Mouse (Mus musculus) kidney, postnatal 0 days (tissue): ENCODE results near the gene Ccl2. TPM values are rescaled to one million over a fixed set of nuclear protein-coding genes. Genes with fewer than 3 reads are reported as not detected.

ENCODE experiments used
- ATAC-seq: fragments of 200-750 bp; cut with Nextera tagmentation; replicated peaks from 2 replicates; pipeline ENCODE4 v1.8.0; 2017; ENCODE audit warnings: low read depth, moderate number of reproducible peaks, moderate TSS enrichment, moderate library complexity; ENCODE audit not compliant: low FRiP score
- DNase-seq: peaks from one replicate; pipeline ENCODE4 v3.0.0-alpha.2; 2016; ENCODE audit warnings: low spot score
- H3K27ac ChIP-seq: fragments of 300-500 bp; sonication (generic); 2 replicates; pipeline ENCODE4 v1.5.1; 2014; ENCODE audit warnings: mild to moderate bottlenecking
- H3K27me3 ChIP-seq: fragments of 300-500 bp; sonication (generic); 2 replicates; pipeline ENCODE4 v1.6.1; 2014; ENCODE audit warnings: low read length, mixed read lengths; ENCODE audit not compliant: insufficient read depth
- H3K36me3 ChIP-seq: fragments of 300-500 bp; sonication (generic); 2 replicates; pipeline ENCODE4 v1.6.1; 2014; ENCODE audit warnings: low read length, mixed read lengths; ENCODE audit not compliant: insufficient read depth
- H3K4me1 ChIP-seq: fragments of 300-500 bp; sonication (generic); replicated peaks from 2 replicates; pipeline ENCODE4 v1.6.1; 2014; ENCODE audit warnings: antibody characterized with exemption, low read length, mixed read lengths; ENCODE audit not compliant: insufficient read depth
- H3K4me2 ChIP-seq: fragments of 300-500 bp; sonication (generic); 2 replicates; pipeline ENCODE4 v1.6.1; 2014; ENCODE audit warnings: mild to moderate bottlenecking, low read length, moderate library complexity, mixed read lengths
- H3K4me3 ChIP-seq: fragments of 300-500 bp; sonication (generic); replicated peaks from 2 replicates; pipeline ENCODE4 v1.5.1; 2014; ENCODE audit warnings: low read depth, low read length
- H3K9ac ChIP-seq: fragments of 300-500 bp; sonication (generic); 2 replicates; pipeline ENCODE4 v1.6.1; 2014; ENCODE audit warnings: low read depth, low read length
- H3K9me3 ChIP-seq: fragments of 300-500 bp; sonication (generic); replicated peaks from 2 replicates; pipeline ENCODE4 v1.6.1; 2016; ENCODE audit warnings: low read length, inconsistent platforms, mixed read lengths
- CTCF ChIP-seq: IDR thresholded peaks from 2 replicates; pipeline ENCODE4 v1.5.1; 2016; ENCODE audit warnings: antibody characterized with exemption, low read depth, mild to moderate bottlenecking, moderate library complexity
- WGBS: fragments of 180-500 bp; shearing (Covaris S2); extraction: QIAGEN DNeasy Blood & Tissue Kit; methylation state at CpG from one replicate; pipeline ENCODE4 v1.1.7; 2014; 5-methylcytosine and 5-hydroxymethylcytosine counted together
- polyA plus RNA-seq: library from polyadenylated mRNA; unstranded; fragments of >200 nt; fragmentation: Nextera tagmentation; extraction: Ambion mirVana; gene quantifications from 2 replicates; pipeline ENCODE4 v1.2.1, GENCODE M21; 2015

Ccl2 gene
- polyA plus RNA-seq, 1 experiment from 2014 or later = 2.4 TPM

DNA sequence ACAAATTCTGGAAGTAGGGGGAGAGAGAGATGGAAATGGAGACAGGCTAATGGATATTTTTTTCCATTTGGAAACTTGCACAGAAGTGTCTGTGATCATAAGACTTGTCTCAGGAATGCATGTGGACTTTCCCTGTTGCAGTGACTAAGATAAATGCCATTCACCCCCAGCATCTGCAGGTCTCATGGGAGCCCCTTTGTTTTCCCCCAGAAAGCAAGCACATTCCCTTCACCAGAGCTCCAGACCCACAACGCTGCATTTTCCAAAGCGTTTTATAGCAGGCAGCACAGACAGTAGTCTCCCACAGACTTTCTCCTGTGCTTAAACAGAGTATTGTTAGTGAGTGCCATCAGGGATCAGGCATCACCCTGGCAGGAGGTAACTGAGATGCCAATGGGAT is 16.0 kb upstream of the Ccl2 start:
- Histone ChIP-seq H3K9ac (no peak overlapping the region), H3K9me3 (no peaks in the 10 kb centered on the region), H3K27ac (no peak overlapping the region), H3K4me1 (no peaks in the 10 kb centered on the region), H3K4me3 (no peak overlapping the region), H3K4me2 (no peak overlapping the region), H3K27me3 (no peaks in the 10 kb centered on the region), H3K36me3 (no peaks in the 10 kb centered on the region)
- WGBS = 44% methylated on average over 2 of the region's 2 CpGs
- DNase-seq (no peak), ATAC-seq (no peak)
- TF ChIP-seq CTCF = no peak

- TF ChIP-seq CTCF = no peak
- H3K27ac ChIP-seq = no peak overlapping the region
- H3K9ac ChIP-seq = no peak overlapping the region
- ATAC-seq = no peak
- no peak overlapping the region for H3K4me2 ChIP-seq
- no peak for DNase-seq
- no peaks in the 10 kb centered on the region for H3K9me3 ChIP-seq
- no peaks in the 10 kb centered on the region for H3K4me1 ChIP-seq
- H3K27me3 ChIP-seq = no peaks in the 10 kb centered on the region
- H3K36me3 ChIP-seq = no peaks in the 10 kb centered on the region
- no peak overlapping the region for H3K4me3 ChIP-seq
Measured at GRCm38 (mm10) chr11:82019793-82020192, 15.6 kb upstream of the Ccl2 start.

- no peaks in the 10 kb centered on the region for H3K4me1 ChIP-seq
- no peaks in the 10 kb centered on the region for H3K36me3 ChIP-seq
- ATAC-seq = no peak
- no peaks in the 10 kb centered on the region for H3K9me3 ChIP-seq
- no peaks in the 10 kb centered on the region for H3K27me3 ChIP-seq
- DNase-seq = no peak
- no peak overlapping the region for H3K27ac ChIP-seq
- WGBS = 51% methylated on average over 3 of the region's 3 CpGs
- no peak overlapping the region for H3K4me2 ChIP-seq
- no peak overlapping the region for H3K9ac ChIP-seq
- TF ChIP-seq CTCF = no peak
- H3K4me3 ChIP-seq = no peak overlapping the region
Measured at GRCm38 (mm10) chr11:82021406-82021805, 14.0 kb upstream of the Ccl2 start.

GRCm38 (mm10) chr11:82022504-82023056 is 12.8 kb upstream of the Ccl2 start:
- no peaks in the 10 kb centered on the region for H3K27me3 ChIP-seq
- no peak overlapping the region for H3K9ac ChIP-seq
- no peak for ATAC-seq
- no peak for DNase-seq
- no peak overlapping the region for H3K4me2 ChIP-seq
- no peaks in the 10 kb centered on the region for H3K36me3 ChIP-seq
- H3K27ac ChIP-seq = no peak overlapping the region
- H3K9me3 ChIP-seq = no peaks in the 10 kb centered on the region
- WGBS = 93% methylated on average over 6 of the region's 6 CpGs
- no peak for TF ChIP-seq CTCF
- no peaks in the 10 kb centered on the region for H3K4me1 ChIP-seq
- H3K4me3 ChIP-seq = no peak overlapping the region

GRCm38 (mm10) chr11:82023769-82024168 is 11.6 kb upstream of the Ccl2 start:
- no peak overlapping the region for H3K4me3 ChIP-seq
- no peak for TF ChIP-seq CTCF
- no peak for DNase-seq

GRCm38 (mm10) chr11:82030171-82030570 is 5.2 kb upstream of the Ccl2 start:
- WGBS = 78% methylated on average over 2 of the region's 2 CpGs
- no peak for DNase-seq
- Histone ChIP-seq H3K4me1 (peaks cover 3% of the 10 kb centered on the region; the same call in 1 of the 2 replicates), H3K9me3 (no peaks in the 10 kb centered on the region), H3K27me3 (no peaks in the 10 kb centered on the region), H3K9ac (no peak overlapping the region), H3K36me3 (no peaks in the 10 kb centered on the region), H3K4me2 (no peak overlapping the region), H3K4me3 (no peak overlapping the region), H3K27ac (no peak overlapping the region)
- no peak for TF ChIP-seq CTCF
- no peak for ATAC-seq

More at GRCm38 (mm10) chr11:82023769-82024168, 11.6 kb upstream of the Ccl2 start:
- no peak overlapping the region for H3K27ac ChIP-seq
- H3K36me3 ChIP-seq = no peaks in the 10 kb centered on the region
- 67% methylated on average over 4 of the region's 4 CpGs for WGBS
- no peak for ATAC-seq
- no peak overlapping the region for H3K9ac ChIP-seq
- no peak overlapping the region for H3K4me2 ChIP-seq
- no peaks in the 10 kb centered on the region for H3K4me1 ChIP-seq
- H3K9me3 ChIP-seq = no peaks in the 10 kb centered on the region
- no peaks in the 10 kb centered on the region for H3K27me3 ChIP-seq

DNA sequence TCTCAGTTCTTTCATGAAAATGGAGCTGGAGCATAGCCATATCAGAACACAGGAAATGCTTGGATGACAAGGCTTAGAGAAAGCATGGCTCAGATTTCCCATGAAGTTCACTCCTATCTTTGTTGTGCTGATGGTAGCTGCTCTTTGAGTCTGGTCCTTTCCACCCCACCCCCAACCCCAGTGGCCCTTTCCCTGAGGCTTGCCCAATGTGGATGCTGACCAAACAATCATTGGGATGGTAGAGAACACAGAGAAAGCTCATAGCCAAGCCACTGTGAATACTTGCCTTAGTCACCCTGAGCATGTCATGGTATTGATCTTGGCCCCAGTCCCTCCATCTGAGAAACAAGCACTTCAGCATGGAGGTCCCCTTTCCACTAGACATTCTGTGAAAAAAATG is 3.2 kb upstream of the Ccl2 start:
- H3K4me1 ChIP-seq = peaks cover 3% of the 10 kb centered on the region; the same call in 1 of the 2 replicates
- H3K36me3 ChIP-seq = no peaks in the 10 kb centered on the region
- H3K4me3 ChIP-seq = no peak overlapping the region
- ATAC-seq (no peak), DNase-seq (no peak)
- TF ChIP-seq CTCF = no peak
- H3K27me3 ChIP-seq = no peaks in the 10 kb centered on the region
- no peak overlapping the region for H3K9ac ChIP-seq
- H3K4me2 ChIP-seq = no peak overlapping the region
- no peaks in the 10 kb centered on the region for H3K9me3 ChIP-seq
- no peak overlapping the region for H3K27ac ChIP-seq
